Mouse (Mus musculus) forebrain, embryonic 13.5 days (tissue): ENCODE measurements around the gene Rgl1. TPM values are rescaled to one million over a fixed set of nuclear protein-coding genes. Genes with fewer than 3 reads are reported as not detected.
A peak's percentile ranks its signal among the peaks of the same experiment; 100 is the strongest.

Experiments used
- ATAC-seq: fragments of 200-750 bp; cut with Nextera tagmentation; 2 replicates; pipeline ENCODE4 v1.8.0; 2017
- H3K27ac ChIP-seq: fragments of 300-500 bp; sonication (generic); 2 replicates; pipeline ENCODE4 v1.5.1; 2015; ENCODE audit warnings: inconsistent platforms, mild to moderate bottlenecking, moderate library complexity
- H3K27me3 ChIP-seq: fragments of 300-500 bp; sonication (generic); 2 replicates; pipeline ENCODE4 v1.6.1; 2015; ENCODE audit warnings: mild to moderate bottlenecking, inconsistent platforms
- H3K36me3 ChIP-seq: fragments of 300-500 bp; sonication (generic); 2 replicates; pipeline ENCODE4 v1.6.1; 2015; ENCODE audit warnings: mild to moderate bottlenecking, inconsistent platforms; ENCODE audit not compliant: poor library complexity, severe bottlenecking
- H3K4me1 ChIP-seq: fragments of 300-500 bp; sonication (generic); 2 replicates; pipeline ENCODE4 v1.6.1; 2015; ENCODE audit warnings: inconsistent platforms
- H3K4me2 ChIP-seq: fragments of 300-500 bp; sonication (generic); 2 replicates; pipeline ENCODE4 v1.6.1; 2015; ENCODE audit warnings: inconsistent platforms, mild to moderate bottlenecking, moderate library complexity
- H3K4me3 ChIP-seq: fragments of 300-500 bp; sonication (generic); 2 replicates; pipeline ENCODE4 v1.5.1; 2015; ENCODE audit warnings: mild to moderate bottlenecking, inconsistent platforms
- H3K9ac ChIP-seq: fragments of 300-500 bp; sonication (generic); 2 replicates; pipeline ENCODE4 v1.6.1; 2015; ENCODE audit warnings: mild to moderate bottlenecking, inconsistent platforms
- H3K9me3 ChIP-seq: fragments of 300-500 bp; sonication (generic); replicated peaks from 2 replicates; pipeline ENCODE4 v1.6.1; 2016; ENCODE audit warnings: inconsistent platforms
- WGBS: fragments of 180-500 bp; shearing (Covaris S2); methylation state at CpG from one replicate; pipeline ENCODE4 v1.1.7; 2015; 5-methylcytosine and 5-hydroxymethylcytosine counted together
- polyA plus RNA-seq: library from polyadenylated mRNA; unstranded; fragments of >200 nt; fragmentation: Nextera tagmentation; extraction: Ambion mirVana; gene quantifications from 2 replicates; pipeline ENCODE4 v1.2.1, GENCODE M21; 2015

Rgl1 gene
- polyA plus RNA-seq, 1 experiment from 2014 or later: 18.5 TPM

DNA sequence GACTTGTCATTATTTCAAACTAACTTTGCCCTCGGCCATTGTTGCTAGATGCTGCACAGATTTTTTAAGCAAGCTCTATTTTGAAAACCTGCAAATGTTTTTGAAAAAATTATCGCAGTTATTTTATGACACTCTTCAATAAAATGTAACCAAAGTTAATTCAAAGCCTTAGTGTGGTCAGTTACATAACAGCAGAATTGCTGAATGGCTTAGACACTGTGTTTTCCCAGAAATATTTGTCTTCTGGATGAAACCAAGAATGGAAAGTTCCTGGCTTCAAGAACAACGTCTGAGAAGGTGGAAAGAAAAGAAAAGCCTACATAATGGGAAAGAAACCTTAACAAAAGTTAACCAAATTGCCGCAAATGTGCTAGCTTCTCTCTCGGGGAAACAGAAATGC lies 131.5 kb downstream of the Rgl1 start:
- Histone ChIP-seq H3K4me1 (0 out of 2 replicates have a peak, but pooled peaks cover 5% of the 10 kb centered on the region), H3K4me2 (no peak overlapping the region), H3K9ac (no peak overlapping the region), H3K9me3 (no peaks in the 10 kb centered on the region), H3K4me3 (no peak overlapping the region), H3K36me3 (no peaks in the 10 kb centered on the region), H3K27ac (no peak overlapping the region), H3K27me3 (no peaks in the 10 kb centered on the region)
- 74% methylated on average over 5 of the region's 5 CpGs for WGBS
- ATAC-seq: no peak

DNA sequence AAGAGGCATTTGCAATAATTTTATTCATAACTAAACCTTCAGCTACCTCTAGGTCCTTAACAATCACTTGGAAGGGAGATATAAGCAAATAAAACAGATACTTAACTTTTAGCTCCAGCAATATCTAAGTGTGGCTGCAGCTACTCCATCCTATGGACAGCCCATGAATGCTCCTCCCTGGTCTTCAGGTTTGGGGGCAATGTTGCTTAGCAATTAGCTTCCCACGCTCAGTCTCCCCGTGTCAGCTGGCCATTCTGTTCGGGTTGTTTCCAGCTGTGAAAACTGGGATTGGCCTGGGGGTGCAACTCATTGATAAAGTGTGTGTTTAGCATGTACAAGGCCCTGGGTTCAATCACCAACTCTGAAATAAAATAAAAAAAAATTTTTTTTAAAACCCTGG lies 136.4 kb downstream of the Rgl1 start:
- WGBS: 10% methylated on average over 3 of the region's 3 CpGs
- no peak overlapping the region for H3K4me3 ChIP-seq
- H3K4me2 ChIP-seq: no peak overlapping the region
- H3K9me3 ChIP-seq: no peaks in the 10 kb centered on the region
- H3K27me3 ChIP-seq: 0 out of 2 replicates have a peak, but pooled peaks cover 9% of the 10 kb centered on the region
- no peak for ATAC-seq
- H3K9ac ChIP-seq: no peak overlapping the region
- H3K4me1 ChIP-seq: peaks cover 11% of the 10 kb centered on the region; the same call in 1 of the 2 replicates
- H3K27ac ChIP-seq: no peak overlapping the region
- H3K36me3 ChIP-seq: no peaks in the 10 kb centered on the region

DNA sequence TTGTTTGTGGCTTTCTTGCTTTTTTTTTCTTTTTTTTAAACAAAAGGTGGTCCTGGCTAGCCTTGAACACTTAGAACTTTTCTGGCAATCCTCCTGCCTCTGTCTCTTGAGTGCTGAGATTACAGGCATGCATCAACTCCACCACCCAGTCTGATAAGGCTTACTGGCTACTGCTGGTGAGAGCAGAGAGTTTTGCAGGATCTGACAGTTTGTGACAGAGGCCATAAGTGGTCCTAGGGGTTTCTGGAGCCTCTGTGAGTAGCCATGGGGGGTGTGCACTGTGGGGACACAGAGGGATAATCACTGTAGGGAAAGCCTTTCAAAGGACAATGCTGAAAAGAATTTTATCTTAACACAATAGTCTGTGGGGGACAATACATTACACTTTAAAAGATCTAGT lies 140.5 kb downstream of the Rgl1 start:
- ATAC-seq: no peak
- peaks cover 9% of the 10 kb centered on the region; the same call in 1 of the 2 replicates for H3K27me3 ChIP-seq
- peak overlapping the region; percentile 64 for H3K4me3 ChIP-seq
- peaks cover 25% of the 10 kb centered on the region; the same call in 1 of the 2 replicates for H3K4me1 ChIP-seq
- H3K9me3 ChIP-seq: no peaks in the 10 kb centered on the region
- H3K27ac ChIP-seq: no peak overlapping the region
- H3K4me2 ChIP-seq: peak overlapping the region; percentile 82
- H3K9ac ChIP-seq: peak overlapping the region; percentile 79
- H3K36me3 ChIP-seq: no peaks in the 10 kb centered on the region

DNA sequence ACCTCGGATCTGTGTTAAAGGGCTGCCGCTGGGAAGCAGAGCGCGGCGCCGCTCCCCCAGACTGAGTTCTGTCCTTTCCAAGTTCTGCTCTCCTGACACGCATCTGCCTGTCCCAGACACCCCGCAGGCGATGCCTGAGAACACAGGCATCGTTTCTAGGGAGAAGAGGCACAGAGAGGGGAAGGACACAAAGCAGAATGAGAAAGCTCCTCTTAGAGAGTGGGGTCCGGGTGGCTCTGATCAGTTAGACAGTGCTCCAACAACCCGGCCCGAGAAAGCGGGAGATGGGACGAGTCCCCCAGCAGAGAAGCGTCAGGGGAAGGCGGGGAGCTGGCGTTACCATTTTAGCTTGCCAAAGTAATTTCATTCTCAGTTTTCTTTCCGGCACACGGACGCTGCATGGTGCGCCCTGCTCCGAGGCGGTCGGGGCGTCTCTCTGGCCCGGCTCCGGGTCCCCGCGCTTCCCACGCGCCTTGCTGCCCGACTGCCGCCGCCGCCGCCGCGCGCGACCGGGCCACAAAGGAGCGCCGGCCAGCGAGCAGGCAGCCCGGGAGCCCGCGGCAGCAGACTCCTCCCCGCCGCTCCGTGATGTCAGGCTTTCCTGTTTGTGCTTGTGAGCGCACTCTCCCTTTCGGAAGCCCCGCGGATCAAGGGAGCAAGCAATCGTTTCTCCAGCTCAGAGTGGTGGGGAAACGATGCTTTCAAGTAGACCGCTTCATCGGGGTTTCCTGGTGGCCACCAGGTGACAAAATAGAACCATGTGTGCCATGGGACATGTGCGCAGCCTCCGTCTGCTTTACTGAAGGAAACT lies 141.3 kb downstream of the Rgl1 start:
- Histone ChIP-seq H3K4me2 (peak overlapping the region; percentile 82), H3K27me3 (peaks cover 9% of the 10 kb centered on the region; the same call in 1 of the 2 replicates), H3K9me3 (no peaks in the 10 kb centered on the region), H3K36me3 (no peaks in the 10 kb centered on the region), H3K27ac (peak overlapping the region; percentile 81), H3K4me1 (peaks cover 22% of the 10 kb centered on the region; the same call in 1 of the 2 replicates), H3K9ac (peak overlapping the region; percentile 79), H3K4me3 (peak overlapping the region; percentile 64)
- ATAC-seq: peak; percentile 93
- under 1% methylated on average over 58 of the region's 61 CpGs for WGBS

DNA sequence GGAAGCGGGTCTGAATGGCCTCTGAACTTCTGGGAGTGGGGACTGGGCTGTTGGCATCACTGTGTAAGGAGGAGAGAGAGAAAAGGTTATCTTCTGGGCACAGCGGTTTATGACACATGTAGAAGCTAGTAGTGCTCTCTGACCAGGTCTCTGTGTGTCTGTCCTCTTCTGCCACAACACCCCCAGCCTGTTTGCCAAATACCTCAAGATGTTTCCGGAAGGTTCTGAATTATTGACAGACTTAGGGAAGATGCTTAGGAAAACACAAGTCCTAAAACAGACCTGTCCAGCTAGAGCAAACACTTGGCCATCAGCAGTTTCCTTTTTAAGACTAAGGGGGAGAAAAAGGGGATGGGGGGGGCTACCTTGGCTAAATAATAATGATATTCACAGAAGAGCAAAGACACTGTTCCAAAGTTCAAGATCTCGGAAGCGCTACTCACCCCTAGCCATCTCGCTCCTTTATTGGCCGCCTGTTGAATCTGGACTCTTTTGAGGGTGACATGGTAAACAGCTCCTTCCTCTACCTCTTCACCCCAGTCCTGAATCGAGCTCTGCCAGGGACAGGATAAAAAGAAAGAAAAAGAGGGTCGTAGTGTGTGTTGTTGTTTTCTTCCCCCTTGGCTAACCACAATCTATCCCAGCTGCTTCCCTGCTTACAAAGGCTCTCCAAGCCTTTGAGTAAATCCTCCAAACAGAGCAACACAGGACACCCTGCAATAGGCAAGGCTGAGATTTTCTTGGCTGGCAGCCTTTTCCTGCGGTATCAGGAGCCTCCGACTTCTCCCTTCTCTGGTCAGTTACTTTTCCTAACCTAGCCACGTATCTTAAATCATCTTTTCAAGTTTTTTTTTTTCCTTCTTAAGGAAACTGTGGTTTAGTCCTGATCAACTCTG lies 142.5 kb downstream of the Rgl1 start:
- peak overlapping the region; percentile 82 for H3K4me2 ChIP-seq
- H3K36me3 ChIP-seq: peaks cover 6% of the 10 kb centered on the region
- no peak overlapping the region for H3K27ac ChIP-seq
- H3K4me1 ChIP-seq: peaks cover 20% of the 10 kb centered on the region; the same call in 1 of the 2 replicates
- H3K9ac ChIP-seq: peak overlapping the region; percentile 3; the same call in 1 of the 2 replicates
- H3K9me3 ChIP-seq: no peaks in the 10 kb centered on the region; the same call in 1 of the 2 replicates
- WGBS: 33% methylated on average over 12 of the region's 12 CpGs
- peak overlapping the region; percentile 64 for H3K4me3 ChIP-seq
- ATAC-seq: no peak
- peaks cover 9% of the 10 kb centered on the region; the same call in 1 of the 2 replicates for H3K27me3 ChIP-seq

DNA sequence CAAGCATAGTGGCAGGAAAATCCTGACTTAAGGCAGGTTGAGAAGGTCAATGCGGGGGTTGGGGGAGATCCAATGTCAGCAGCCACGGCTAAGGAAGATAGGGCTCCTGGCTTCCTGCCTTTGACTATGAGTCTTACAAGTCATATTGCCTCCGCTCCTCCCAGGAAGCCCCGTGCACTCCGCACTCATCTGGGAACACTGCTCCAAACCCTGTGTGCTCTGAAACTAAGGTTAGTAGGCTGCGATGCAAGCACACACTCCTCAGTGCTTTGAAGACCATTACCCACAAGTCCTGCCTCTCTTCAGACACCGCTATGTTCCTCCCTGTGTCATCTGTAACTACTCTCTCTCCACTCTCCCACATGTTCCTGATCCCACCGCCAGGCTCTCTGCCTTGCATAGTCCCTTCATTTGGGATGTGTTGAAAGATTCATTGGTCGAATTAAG lies 143.4 kb downstream of the Rgl1 start:
- H3K9ac ChIP-seq: no peak overlapping the region
- no peak for ATAC-seq
- peak overlapping the region; percentile 82; the same call in 1 of the 2 replicates for H3K4me2 ChIP-seq
- H3K4me1 ChIP-seq: peaks cover 20% of the 10 kb centered on the region; the same call in 1 of the 2 replicates
- no peaks in the 10 kb centered on the region; the same call in 1 of the 2 replicates for H3K9me3 ChIP-seq
- H3K27ac ChIP-seq: no peak overlapping the region
- WGBS: 90% methylated on average over 9 of the region's 9 CpGs
- no peak overlapping the region for H3K4me3 ChIP-seq
- peaks cover 9% of the 10 kb centered on the region for H3K36me3 ChIP-seq
- H3K27me3 ChIP-seq: peaks cover 9% of the 10 kb centered on the region; the same call in 1 of the 2 replicates

DNA sequence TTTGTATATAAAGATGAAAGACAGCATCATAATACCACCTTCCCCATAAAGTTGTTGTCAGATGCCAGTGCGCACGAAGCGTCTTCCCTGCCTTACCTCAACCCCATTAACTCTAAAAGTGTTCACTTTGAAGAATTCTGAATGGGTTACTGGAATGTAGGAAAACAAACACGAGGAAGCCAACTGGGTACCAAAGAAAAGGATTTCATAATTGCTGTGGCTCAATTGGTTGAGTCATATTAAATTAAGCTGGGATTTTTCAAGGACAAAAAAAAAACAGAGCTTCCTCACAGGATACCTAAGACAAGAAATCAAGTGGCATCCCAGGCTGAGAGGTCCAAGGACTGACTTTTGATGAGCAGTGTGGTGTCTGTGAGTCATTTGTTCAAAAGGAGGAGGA lies 144.5 kb downstream of the Rgl1 start:
- no peak for ATAC-seq
- H3K9ac ChIP-seq: no peak overlapping the region
- 67% methylated on average over 4 of the region's 4 CpGs for WGBS

DNA sequence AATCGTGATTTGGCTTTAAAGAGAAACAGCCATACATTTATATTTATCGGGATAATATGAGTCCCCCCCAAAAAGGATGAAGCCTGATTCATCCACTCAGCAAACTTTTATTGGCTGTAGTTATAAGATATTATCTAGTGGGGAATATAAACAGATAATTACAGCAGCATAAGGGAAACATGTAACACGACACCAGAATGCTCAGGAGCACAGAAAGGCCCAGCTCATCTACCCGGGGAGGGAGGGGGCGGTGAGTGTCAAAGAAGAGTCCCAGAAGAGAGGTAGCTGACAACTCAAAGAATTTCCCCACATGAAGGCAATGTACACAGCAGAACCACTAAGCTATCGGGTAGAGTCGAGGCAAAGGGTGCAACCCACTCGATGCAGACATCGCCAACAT lies 146.8 kb downstream of the Rgl1 start:
- Histone ChIP-seq H3K36me3 (peaks cover 9% of the 10 kb centered on the region), H3K27me3 (no peaks in the 10 kb centered on the region; the same call in 1 of the 2 replicates), H3K4me1 (peaks cover 14% of the 10 kb centered on the region; the same call in 1 of the 2 replicates), H3K4me2 (no peak overlapping the region), H3K9ac (no peak overlapping the region), H3K27ac (no peak overlapping the region), H3K9me3 (no peaks in the 10 kb centered on the region; the same call in 1 of the 2 replicates), H3K4me3 (no peak overlapping the region)
- no peak for ATAC-seq
- WGBS: 86% methylated on average over 9 of the region's 9 CpGs

More for the DNA sequence above, 144.5 kb downstream of the Rgl1 start:
- H3K36me3 ChIP-seq: peaks cover 9% of the 10 kb centered on the region
- no peak overlapping the region for H3K27ac ChIP-seq
- no peak overlapping the region for H3K4me2 ChIP-seq
- no peak overlapping the region for H3K4me3 ChIP-seq
- H3K4me1 ChIP-seq: peaks cover 20% of the 10 kb centered on the region; the same call in 1 of the 2 replicates
- no peaks in the 10 kb centered on the region; the same call in 1 of the 2 replicates for H3K9me3 ChIP-seq
- peaks cover 6% of the 10 kb centered on the region; the same call in 1 of the 2 replicates for H3K27me3 ChIP-seq

DNA sequence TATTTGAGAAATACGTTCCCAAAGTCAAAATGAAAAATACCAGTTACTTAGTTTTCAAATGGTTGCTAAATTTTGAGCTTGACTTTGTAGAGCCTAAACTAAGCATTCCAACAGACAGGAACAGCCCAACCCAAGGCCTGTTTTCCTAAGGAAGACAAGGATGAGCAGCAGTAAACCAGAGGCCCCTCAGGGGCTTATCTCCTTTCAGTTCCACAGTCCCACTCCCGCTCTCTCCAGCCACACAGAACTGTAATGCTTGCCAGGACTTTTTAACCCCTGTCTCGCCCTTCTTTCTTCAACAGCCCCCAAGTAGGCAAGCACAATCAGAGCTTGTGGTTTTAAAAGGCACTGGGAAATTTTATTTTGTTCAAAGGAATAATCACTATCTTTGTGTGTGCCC lies 147.3 kb downstream of the Rgl1 start:
- no peak for ATAC-seq
- H3K4me3 ChIP-seq: no peak overlapping the region
- H3K36me3 ChIP-seq: peaks cover 9% of the 10 kb centered on the region
- H3K27ac ChIP-seq: no peak overlapping the region
- peaks cover 13% of the 10 kb centered on the region; the same call in 1 of the 2 replicates for H3K4me1 ChIP-seq
- no peaks in the 10 kb centered on the region; the same call in 1 of the 2 replicates for H3K27me3 ChIP-seq
- no peaks in the 10 kb centered on the region; the same call in 1 of the 2 replicates for H3K9me3 ChIP-seq
- no peak overlapping the region for H3K9ac ChIP-seq
- no peak overlapping the region for H3K4me2 ChIP-seq
- WGBS: 82% methylated on average over 3 of the region's 3 CpGs

DNA sequence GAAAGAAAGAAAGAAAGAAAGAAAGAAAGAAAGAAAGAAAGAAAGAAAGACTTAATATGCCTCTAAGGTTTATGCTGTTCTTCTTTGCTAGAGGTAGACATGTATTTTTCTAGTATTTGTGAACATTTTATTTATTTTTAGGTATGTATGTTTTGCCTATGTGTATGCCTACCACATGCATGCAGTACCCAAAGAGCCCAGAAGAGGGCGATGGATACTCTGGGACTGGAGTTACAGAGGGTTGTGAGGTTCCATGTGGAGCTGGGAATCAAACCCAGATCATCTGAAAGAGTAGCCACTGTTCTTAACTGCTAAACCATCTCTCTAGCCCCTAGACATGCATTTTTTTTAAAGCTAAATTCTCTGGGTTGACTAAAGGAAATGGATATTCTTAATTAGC lies 147.8 kb downstream of the Rgl1 start:
- no peaks in the 10 kb centered on the region; the same call in 1 of the 2 replicates for H3K27me3 ChIP-seq
- H3K9me3 ChIP-seq: no peaks in the 10 kb centered on the region; the same call in 1 of the 2 replicates
- H3K36me3 ChIP-seq: peaks cover 9% of the 10 kb centered on the region
- ATAC-seq: no peak
- H3K27ac ChIP-seq: no peak overlapping the region
- WGBS: 42% methylated on average over 1 of the region's 1 CpGs
- H3K4me2 ChIP-seq: no peak overlapping the region
- H3K4me3 ChIP-seq: no peak overlapping the region
- peaks cover 7% of the 10 kb centered on the region; the same call in 1 of the 2 replicates for H3K4me1 ChIP-seq
- H3K9ac ChIP-seq: no peak overlapping the region

DNA sequence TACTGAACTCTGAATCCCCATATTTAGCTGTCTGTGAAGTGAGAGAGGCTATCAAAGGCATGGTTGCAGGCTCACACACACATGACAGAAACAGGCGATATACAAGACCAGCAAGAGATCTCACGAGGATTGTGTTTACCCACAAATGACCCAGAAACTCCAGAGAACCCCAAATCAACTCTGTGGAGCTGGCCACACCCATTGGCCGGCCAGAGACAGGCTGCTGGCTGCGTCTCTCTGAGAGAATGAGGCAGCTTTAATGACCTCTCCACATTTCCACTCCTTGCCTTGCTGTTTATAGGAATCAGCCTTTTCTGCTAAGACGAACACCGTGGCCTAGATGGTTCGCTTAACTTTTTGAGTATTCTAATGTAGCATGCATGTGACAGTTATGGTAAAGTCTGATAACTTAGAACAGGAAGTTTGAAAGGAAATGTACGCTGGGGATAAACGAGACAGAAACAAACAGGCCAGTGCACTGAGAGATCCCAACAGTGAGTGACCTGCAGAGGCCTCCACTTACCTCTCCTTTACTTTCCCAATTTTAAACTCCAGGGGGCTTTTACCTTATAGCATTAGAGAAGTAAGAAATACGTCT lies 148.3 kb downstream of the Rgl1 start:
- Histone ChIP-seq H3K4me2 (no peak overlapping the region), H3K4me1 (peaks cover 4% of the 10 kb centered on the region; the same call in 1 of the 2 replicates), H3K9me3 (no peaks in the 10 kb centered on the region; the same call in 1 of the 2 replicates), H3K9ac (no peak overlapping the region), H3K36me3 (peaks cover 9% of the 10 kb centered on the region), H3K27me3 (no peaks in the 10 kb centered on the region), H3K4me3 (no peak overlapping the region), H3K27ac (no peak overlapping the region)
- no peak for ATAC-seq
- WGBS: 91% methylated on average over 10 of the region's 10 CpGs
